Mouse (Mus musculus) kidney, embryonic 14.5 days (tissue): ENCODE measurements around the gene Umod. TPM values are rescaled to one million over a fixed set of nuclear protein-coding genes. Genes with fewer than 3 reads are reported as not detected.
A peak's percentile ranks its signal among the peaks of the same experiment; 100 is the strongest.

Experiments used
- ATAC-seq: fragments of 200-750 bp; cut with Nextera tagmentation; 2 replicates; pipeline ENCODE4 v1.8.0; 2017; ENCODE audit warnings: moderate number of reproducible peaks, mild to moderate bottlenecking, moderate TSS enrichment, moderate library complexity; ENCODE audit not compliant: low FRiP score, low TSS enrichment
- H3K27ac ChIP-seq: fragments of 300-500 bp; sonication (generic); 2 replicates; pipeline ENCODE4 v1.5.1; 2014; ENCODE audit warnings: low read depth, mild to moderate bottlenecking, low read length, moderate library complexity, mixed read lengths
- H3K27me3 ChIP-seq: fragments of 300-500 bp; sonication (generic); 2 replicates; pipeline ENCODE4 v1.6.1; 2014; ENCODE audit warnings: mild to moderate bottlenecking, low read length; ENCODE audit not compliant: control insufficient read depth, insufficient read depth
- H3K36me3 ChIP-seq: fragments of 300-500 bp; sonication (generic); 2 replicates; pipeline ENCODE4 v1.6.1; 2014; ENCODE audit warnings: low read length, mixed read lengths; ENCODE audit not compliant: control insufficient read depth, insufficient read depth
- H3K4me1 ChIP-seq: fragments of 300-500 bp; sonication (generic); 2 replicates; pipeline ENCODE4 v1.6.1; 2014; ENCODE audit warnings: low read length, mixed read lengths; ENCODE audit not compliant: control insufficient read depth, insufficient read depth
- H3K4me2 ChIP-seq: fragments of 300-500 bp; sonication (generic); replicated peaks from 2 replicates; pipeline ENCODE4 v1.6.1; 2014; ENCODE audit warnings: low read depth, mild to moderate bottlenecking, low read length
- H3K4me3 ChIP-seq: fragments of 300-500 bp; sonication (generic); 2 replicates; pipeline ENCODE4 v1.5.1; 2014; ENCODE audit warnings: mild to moderate bottlenecking, low read length
- H3K9ac ChIP-seq: fragments of 300-500 bp; sonication (generic); 2 replicates; pipeline ENCODE4 v1.6.1; 2014; ENCODE audit warnings: low read depth, mild to moderate bottlenecking, low read length, moderate library complexity
- H3K9me3 ChIP-seq: fragments of 300-500 bp; sonication (generic); 2 replicates; pipeline ENCODE4 v1.6.1; 2016; ENCODE audit warnings: low read length; ENCODE audit not compliant: control insufficient read depth
- WGBS: fragments of 180-500 bp; shearing (Covaris S2); extraction: QIAGEN DNeasy Blood & Tissue Kit; methylation state at CpG from one replicate; pipeline ENCODE4 v1.1.7; 2014; 5-methylcytosine and 5-hydroxymethylcytosine counted together
- polyA plus RNA-seq: library from polyadenylated mRNA; unstranded; fragments of >200 nt; fragmentation: Nextera tagmentation; extraction: Ambion mirVana; gene quantifications from 2 replicates; pipeline ENCODE4 v1.2.1, GENCODE M21; 2014

Gene Umod
- polyA plus RNA-seq = 1.2 and 1.7 TPM in 2 replicates

DNA sequence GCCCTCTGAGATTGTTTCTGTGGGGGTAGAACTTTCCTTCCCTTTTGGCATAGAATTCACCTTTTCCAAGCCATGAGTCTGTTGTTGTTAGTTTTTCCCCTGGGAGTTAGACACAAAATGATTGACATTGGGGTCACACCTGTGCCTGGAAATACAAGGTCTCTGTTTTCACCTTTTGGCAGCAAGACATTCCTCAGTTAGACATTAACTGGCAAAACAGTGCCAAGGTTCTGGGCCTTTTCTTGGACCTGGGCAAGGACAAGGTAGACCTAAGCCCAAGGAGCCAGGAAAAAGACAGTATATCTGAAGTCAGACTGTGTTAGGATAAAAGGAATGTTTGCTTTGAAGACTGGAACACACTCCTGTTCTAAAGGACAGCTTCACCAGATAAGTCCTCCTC lies at the start of gene Umod:
Gene Umod, minus strand, starts transcription at position 27 of the 400 bp plus-strand sequence.
- Histone ChIP-seq H3K9ac (no peak within 1 kb of the TSS), H3K9me3 (no peaks in the 10 kb centered on the region), H3K27me3 (no peaks in the 10 kb centered on the region), H3K4me2 (no peak within 1 kb of the TSS), H3K4me3 (no peak within 1 kb of the TSS), H3K36me3 (no peaks in the 10 kb centered on the region), H3K4me1 (no peaks in the 10 kb centered on the region), H3K27ac (no peak within 1 kb of the TSS)
- no peak for ATAC-seq

DNA sequence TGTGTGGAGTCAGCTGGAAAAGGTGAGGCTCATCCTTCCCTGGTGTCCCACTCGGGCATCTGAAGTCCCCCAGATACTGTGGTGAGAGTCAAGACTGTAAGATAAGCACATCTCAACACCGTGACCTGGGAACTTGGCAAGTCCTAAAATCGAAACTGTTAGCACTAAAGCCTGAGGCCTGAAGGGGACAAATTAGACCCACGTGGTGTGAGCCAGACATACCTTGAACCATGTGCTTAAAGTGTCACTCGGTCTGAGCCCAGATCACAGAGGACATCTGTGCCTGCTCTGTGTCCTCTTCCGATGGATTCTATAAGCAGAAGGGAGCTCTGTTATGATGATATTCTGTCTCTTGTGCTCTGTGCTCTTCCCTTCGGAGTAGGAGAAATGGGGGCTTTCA lies 49.5 kb upstream of the Umod start:
- Histone ChIP-seq H3K4me1 (no peaks in the 10 kb centered on the region), H3K27ac (no peak overlapping the region), H3K9me3 (no peaks in the 10 kb centered on the region), H3K9ac (no peak overlapping the region), H3K4me3 (no peak overlapping the region), H3K36me3 (no peaks in the 10 kb centered on the region), H3K4me2 (no peak overlapping the region), H3K27me3 (no peaks in the 10 kb centered on the region)
- ATAC-seq = no peak
- 69% methylated on average over 7 of the region's 7 CpGs for WGBS

DNA sequence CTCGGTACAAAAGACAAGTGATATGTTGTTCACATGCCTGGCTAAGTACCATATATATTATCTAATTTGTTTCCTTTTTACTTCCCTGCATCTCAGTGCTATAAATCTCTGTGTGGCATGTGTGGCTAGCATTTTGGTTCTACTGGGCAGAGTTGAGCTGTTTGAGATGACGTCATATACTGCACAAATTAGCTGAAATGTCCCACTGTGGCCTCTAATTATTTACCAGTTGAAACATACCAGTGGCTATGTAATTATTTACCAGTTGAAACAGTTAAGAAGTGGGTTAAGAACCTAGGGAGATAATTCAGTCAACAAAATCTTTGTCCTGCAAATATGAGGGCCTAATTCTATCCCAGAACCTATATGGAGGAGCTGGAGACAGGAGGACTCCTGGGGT lies 48.5 kb upstream of the Umod start:
- Histone ChIP-seq H3K36me3 (no peaks in the 10 kb centered on the region), H3K9ac (no peak overlapping the region), H3K4me2 (no peak overlapping the region), H3K4me3 (no peak overlapping the region), H3K4me1 (no peaks in the 10 kb centered on the region), H3K27me3 (no peaks in the 10 kb centered on the region), H3K9me3 (no peaks in the 10 kb centered on the region), H3K27ac (no peak overlapping the region)
- 39% methylated on average over 2 of the region's 2 CpGs for WGBS
- no peak for ATAC-seq

DNA sequence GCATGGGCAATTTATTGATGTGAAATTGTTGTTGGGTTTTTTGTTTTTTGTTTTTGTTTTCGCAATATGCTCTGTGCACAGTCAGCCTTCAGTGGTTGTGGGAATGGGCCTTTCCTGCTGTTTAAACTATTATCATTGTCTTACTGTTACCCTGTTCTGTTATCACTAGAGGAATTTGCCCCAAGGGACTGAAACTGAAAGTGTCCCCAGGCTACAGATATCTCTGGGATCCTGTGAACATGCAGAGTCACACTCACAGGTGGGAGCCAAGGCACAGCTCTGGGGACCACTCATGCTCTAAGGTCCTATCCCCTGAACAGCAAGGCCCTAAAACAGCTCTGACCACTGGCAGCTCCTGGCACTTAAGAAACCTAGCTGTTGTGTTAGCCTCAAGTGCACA lies 48.1 kb upstream of the Umod start:
- H3K27ac ChIP-seq = no peak overlapping the region
- H3K27me3 ChIP-seq = no peaks in the 10 kb centered on the region
- no peaks in the 10 kb centered on the region for H3K4me1 ChIP-seq
- no peaks in the 10 kb centered on the region for H3K36me3 ChIP-seq
- 100% methylated on average over 1 of the region's 1 CpGs for WGBS
- H3K9me3 ChIP-seq = no peaks in the 10 kb centered on the region
- no peak overlapping the region for H3K9ac ChIP-seq
- ATAC-seq = no peak
- H3K4me2 ChIP-seq = no peak overlapping the region
- H3K4me3 ChIP-seq = no peak overlapping the region

DNA sequence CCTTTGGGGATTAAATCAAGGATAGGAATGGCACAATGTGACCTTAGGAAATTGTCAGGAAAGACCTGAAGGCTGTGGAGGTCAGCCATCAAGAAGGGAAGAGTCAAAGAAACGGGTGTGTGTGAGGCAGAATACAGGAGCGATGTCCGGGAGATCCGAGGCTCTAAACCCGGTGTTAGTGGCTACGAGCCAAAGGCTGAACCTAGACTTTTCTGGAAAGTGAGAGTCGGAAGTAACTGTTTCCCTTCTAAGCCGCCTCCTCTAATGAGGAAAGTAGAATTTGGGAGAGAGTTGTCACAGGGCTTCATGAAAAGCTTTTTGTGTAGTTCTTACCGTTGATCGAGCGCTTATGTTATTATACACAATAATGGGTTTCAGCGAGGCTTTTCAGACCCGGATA lies 47.4 kb upstream of the Umod start:
- Histone ChIP-seq H3K9ac (no peak overlapping the region), H3K4me1 (no peaks in the 10 kb centered on the region), H3K9me3 (no peaks in the 10 kb centered on the region), H3K36me3 (no peaks in the 10 kb centered on the region), H3K27me3 (no peaks in the 10 kb centered on the region), H3K4me3 (no peak overlapping the region), H3K4me2 (no peak overlapping the region), H3K27ac (no peak overlapping the region)
- no peak for ATAC-seq
- 80% methylated on average over 13 of the region's 13 CpGs for WGBS

DNA sequence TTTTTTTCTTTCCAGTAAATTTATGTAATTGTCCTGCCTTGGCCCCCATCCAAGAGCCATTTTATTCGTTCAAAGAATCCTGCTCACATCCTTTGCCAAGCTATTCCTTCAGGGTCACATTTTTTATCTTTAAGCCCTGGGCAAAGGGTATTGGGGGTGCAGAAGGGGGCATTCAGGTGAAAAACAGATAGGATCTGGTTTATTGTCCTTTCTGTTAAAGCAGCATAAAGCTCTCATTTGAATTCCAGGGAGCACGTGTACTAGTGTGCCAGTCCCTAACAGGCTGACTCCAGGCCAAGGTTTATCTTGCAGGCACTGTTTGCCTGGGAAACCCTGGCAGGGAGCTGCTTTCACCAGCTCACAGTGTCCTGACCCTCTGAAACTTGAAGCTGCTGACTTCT lies 46.8 kb upstream of the Umod start:
- ATAC-seq = no peak
- 25% methylated on average over 2 of the region's 2 CpGs for WGBS
- H3K9ac ChIP-seq = no peak overlapping the region
- H3K9me3 ChIP-seq = no peaks in the 10 kb centered on the region
- no peak overlapping the region for H3K27ac ChIP-seq
- H3K36me3 ChIP-seq = no peaks in the 10 kb centered on the region
- no peaks in the 10 kb centered on the region for H3K27me3 ChIP-seq
- no peak overlapping the region for H3K4me3 ChIP-seq
- H3K4me1 ChIP-seq = no peaks in the 10 kb centered on the region
- H3K4me2 ChIP-seq = no peak overlapping the region

DNA sequence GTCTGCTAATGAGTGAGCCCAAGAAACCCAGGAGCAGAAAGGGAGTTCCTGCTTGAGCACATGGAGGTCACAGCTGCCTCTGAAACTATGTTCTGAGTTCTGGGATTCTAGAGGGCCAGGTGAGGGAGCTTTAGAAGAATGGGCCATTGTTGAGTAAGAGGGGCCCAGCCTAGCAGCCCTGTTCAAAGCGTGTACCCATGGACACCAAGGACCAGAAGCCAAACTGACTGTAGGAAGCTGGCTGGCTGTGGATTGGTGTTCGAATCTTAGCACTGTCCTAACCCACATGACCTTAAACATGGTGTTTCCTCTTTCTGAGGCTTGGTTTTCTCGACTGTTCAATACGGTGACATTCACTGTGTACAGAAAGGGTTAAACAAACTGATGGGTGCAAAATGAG lies 44.3 kb upstream of the Umod start, which contains the start of gene Pdilt:
Gene Pdilt, minus strand, starts transcription at position 101 of the 400 bp plus-strand sequence.
- H3K27ac ChIP-seq = no peak within 1 kb of the TSS
- ATAC-seq = no peak
- H3K36me3 ChIP-seq = no peaks in the 10 kb centered on the region

DNA sequence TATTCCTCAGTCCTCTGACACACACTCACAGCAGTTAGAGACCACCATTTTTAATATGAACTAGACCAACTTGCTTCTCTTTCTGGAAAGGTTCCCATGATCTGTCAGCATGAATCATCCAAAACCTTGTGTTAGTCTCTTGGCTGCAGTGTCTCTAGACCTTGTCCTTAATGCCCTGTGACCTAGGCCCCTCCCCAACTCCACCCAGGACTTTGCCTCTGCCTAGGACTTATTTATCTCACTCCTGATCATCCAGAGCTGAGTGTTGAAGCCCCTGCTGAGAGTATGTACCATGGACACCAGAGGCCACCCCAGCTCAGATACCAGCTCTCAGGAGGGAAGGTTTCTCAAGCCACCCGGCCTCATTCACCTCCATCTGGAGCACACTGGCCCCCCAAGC lies 43.3 kb upstream of the Umod start:
- H3K4me3 ChIP-seq = no peak overlapping the region
- 89% methylated on average over 1 of the region's 1 CpGs for WGBS
- ATAC-seq = no peak
- no peak overlapping the region for H3K27ac ChIP-seq
- H3K9me3 ChIP-seq = no peaks in the 10 kb centered on the region
- H3K4me1 ChIP-seq = no peaks in the 10 kb centered on the region
- H3K27me3 ChIP-seq = no peaks in the 10 kb centered on the region
- H3K4me2 ChIP-seq = no peak overlapping the region
- no peak overlapping the region for H3K9ac ChIP-seq
- H3K36me3 ChIP-seq = no peaks in the 10 kb centered on the region

More for the DNA sequence above, 44.3 kb upstream of the Umod start, which contains the start of gene Pdilt:
- no peak within 1 kb of the TSS for H3K9ac ChIP-seq
- H3K4me3 ChIP-seq = no peak within 1 kb of the TSS
- WGBS = 73% methylated on average over 4 of the region's 4 CpGs
- H3K9me3 ChIP-seq = no peaks in the 10 kb centered on the region
- H3K4me2 ChIP-seq = no peak within 1 kb of the TSS
- no peaks in the 10 kb centered on the region for H3K27me3 ChIP-seq
- no peaks in the 10 kb centered on the region for H3K4me1 ChIP-seq

DNA sequence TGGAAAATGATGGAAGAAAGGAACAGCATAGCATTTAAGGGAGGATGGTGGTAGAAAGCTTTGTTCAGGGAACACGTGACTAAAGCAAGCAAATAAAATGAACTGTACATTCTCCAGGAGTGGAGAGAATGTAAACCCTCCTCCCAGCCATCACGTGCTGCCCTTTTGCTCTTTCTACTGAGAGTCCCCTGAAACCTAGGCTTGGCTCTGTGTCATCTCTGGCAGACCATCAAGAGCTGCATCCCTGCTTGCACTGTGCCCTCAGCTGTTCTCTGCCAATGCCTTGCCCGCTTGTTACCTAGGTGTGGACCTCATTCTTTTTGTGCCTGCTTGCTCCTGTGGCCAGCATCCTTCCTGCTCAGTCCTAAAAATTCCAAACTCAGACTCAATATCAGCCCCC lies 42.7 kb upstream of the Umod start:
- Histone ChIP-seq H3K4me1 (no peaks in the 10 kb centered on the region), H3K9me3 (no peaks in the 10 kb centered on the region), H3K4me2 (no peak overlapping the region), H3K27me3 (no peaks in the 10 kb centered on the region), H3K9ac (no peak overlapping the region), H3K27ac (no peak overlapping the region), H3K36me3 (no peaks in the 10 kb centered on the region), H3K4me3 (no peak overlapping the region)
- 81% methylated on average over 3 of the region's 3 CpGs for WGBS
- no peak for ATAC-seq

DNA sequence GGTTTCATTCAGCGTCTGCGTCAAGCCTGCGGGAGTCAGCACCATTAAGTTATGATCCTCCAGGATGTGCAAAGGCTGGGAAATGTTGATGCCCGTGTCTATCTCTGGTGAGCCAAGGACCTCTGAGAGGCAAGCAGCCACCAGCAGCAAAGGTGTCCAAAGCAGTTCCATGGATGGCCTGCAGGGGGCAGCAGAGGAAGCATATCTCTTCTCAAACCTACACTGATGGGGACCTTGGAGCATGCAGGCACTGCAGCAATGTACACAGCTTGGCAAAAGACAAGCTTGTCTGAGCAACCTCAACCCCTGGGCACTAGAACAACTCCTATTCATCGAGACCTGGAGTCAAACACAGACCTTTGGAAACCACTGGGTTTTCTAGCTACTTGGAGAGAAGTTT lies 40.6 kb upstream of the Umod start:
- H3K4me2 ChIP-seq = no peak overlapping the region
- WGBS = 45% methylated on average over 5 of the region's 5 CpGs
- H3K27ac ChIP-seq = no peak overlapping the region
- no peaks in the 10 kb centered on the region for H3K9me3 ChIP-seq
- no peak overlapping the region for H3K4me3 ChIP-seq
- peak; percentile 62 for ATAC-seq
- no peaks in the 10 kb centered on the region for H3K27me3 ChIP-seq
- H3K4me1 ChIP-seq = no peaks in the 10 kb centered on the region
- H3K36me3 ChIP-seq = no peaks in the 10 kb centered on the region
- H3K9ac ChIP-seq = no peak overlapping the region
